Mouse (Mus musculus): ENCODE data around the gene Gm49392. TPM values are rescaled to one million over a fixed set of nuclear protein-coding genes. Genes with fewer than 3 reads are reported as not detected.
"Not testable (repeated sequence)": the region's sequence is repeated elsewhere in the genome, so short reads cannot be mapped to it uniquely, and the experiment has no call there.

Gene Gm49392
- total RNA-seq (2014; rRNA removed) (not detected in 2 replicates), polyA plus RNA-seq (2015; fragmentation: Nextera tagmentation; extraction: Ambion mirVana) (not detected in 2 replicates)

DNA sequence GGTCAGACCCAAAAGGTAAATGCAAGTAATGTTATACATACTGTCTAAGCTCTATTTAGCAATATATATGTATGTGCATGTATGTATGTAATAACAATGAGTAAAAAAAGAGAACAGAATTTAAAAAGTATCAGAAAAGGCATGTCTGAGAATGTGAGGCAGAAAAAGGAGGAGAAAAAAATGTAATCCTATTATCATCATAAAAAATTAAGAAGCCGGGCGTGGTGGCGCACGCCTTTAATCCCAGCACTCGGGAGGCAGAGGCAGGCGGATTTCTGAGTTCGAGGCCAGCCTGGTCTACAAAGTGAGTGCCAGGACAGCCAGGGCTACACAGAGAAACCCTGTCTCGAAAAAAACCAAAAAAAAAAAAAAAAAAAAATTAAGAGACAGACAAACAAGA lies at the start of gene Gm49392:
Gene Gm49392 (minus strand): TSS at position 101 of the 400 bp plus-strand sequence.
- H3K4me3 ChIP-seq (ENCODE audit: low read depth, low read length); H3K9ac ChIP-seq (replicated peaks; ENCODE audit: low read length, poor library complexity, severe bottlenecking); H3K36me3 ChIP-seq (ENCODE audit: insufficient read depth, low read length); H3K9me3 ChIP-seq (ENCODE audit: low read length); H3K27ac ChIP-seq (ENCODE audit: low read depth, low read length); H3K27me3 ChIP-seq (ENCODE audit: insufficient read depth, low read length); H3K4me1 ChIP-seq (ENCODE audit: insufficient read depth, low read length); ATAC-seq (ENCODE audit: low FRiP score); H3K4me2 ChIP-seq (ENCODE audit: low read depth, low read length, poor library complexity, severe bottlenecking); DNase-seq (ENCODE audit: low spot score): not testable (repeated sequence)
- 82% methylated on average over 7 of the region's 8 CpGs for WGBS

DNA sequence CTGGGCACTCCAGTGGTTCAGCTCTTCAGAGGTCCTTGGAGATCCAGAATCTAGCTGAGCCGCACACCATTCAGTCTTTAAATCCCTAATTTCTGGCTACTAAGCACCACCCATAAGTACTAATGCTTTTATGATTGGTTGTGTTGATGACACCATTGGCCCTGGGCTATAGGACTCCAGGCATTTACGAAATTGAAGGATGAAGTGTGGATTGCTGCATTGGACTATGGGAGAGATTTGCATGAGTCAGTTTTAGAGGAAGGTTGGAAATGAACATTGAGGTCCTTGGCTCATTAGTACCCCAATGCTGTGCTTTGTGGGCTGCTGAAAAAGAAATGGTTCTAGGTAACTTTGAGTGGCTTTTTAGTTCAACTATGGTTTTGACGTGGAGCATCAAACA lies 45.2 kb upstream of the Gm49392 start, which contains the start of gene Tpbpa:
Gene Tpbpa (minus strand): TSS at position 101 of the 400 bp plus-strand sequence.
- not testable (repeated sequence) for H3K27ac ChIP-seq (ENCODE audit: low read depth, low read length); DNase-seq (ENCODE audit: low spot score); H3K9ac ChIP-seq (replicated peaks; ENCODE audit: low read length, poor library complexity, severe bottlenecking); H3K4me1 ChIP-seq (ENCODE audit: insufficient read depth, low read length); H3K36me3 ChIP-seq (ENCODE audit: insufficient read depth, low read length); H3K27me3 ChIP-seq (ENCODE audit: insufficient read depth, low read length); ATAC-seq (ENCODE audit: low FRiP score); H3K4me3 ChIP-seq (ENCODE audit: low read depth, low read length); H3K4me2 ChIP-seq (ENCODE audit: low read depth, low read length, poor library complexity, severe bottlenecking)
- H3K9me3 ChIP-seq (ENCODE audit: low read length): peaks cover 27% of the 10 kb centered on the region
- WGBS: 72% methylated on average over 3 of the region's 3 CpGs

DNA sequence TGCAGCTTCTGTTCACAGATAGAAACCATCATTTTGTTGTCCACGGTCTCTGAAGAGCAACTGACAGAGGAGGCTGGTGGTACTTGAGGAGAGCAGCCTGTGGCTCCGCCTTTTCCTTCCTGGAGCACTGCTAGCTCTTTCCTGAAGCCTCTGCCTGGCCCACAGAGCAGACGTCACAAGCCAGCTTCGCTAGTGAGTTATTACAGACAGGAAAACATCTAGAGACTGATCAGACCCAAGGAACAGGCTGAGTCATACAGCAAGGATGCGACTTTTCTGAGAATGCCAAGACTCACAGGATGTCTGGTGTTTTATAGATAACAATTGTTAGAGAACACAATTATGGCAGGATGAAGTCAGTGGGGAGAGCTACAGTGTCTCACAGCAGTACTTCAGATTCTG lies 39.8 kb upstream of the Gm49392 start, which contains the start of the genes Gm49391 and Ctla2a:
Gene Gm49391 (minus strand): TSS at position 72 of the 402 bp plus-strand sequence.
Gene Ctla2a (minus strand): TSS at position 126 of the 402 bp plus-strand sequence.
- TF ChIP-seq CTCF (IDR thresholded peaks at IDR 0.05): no peak
- DNase-seq (ENCODE audit: low spot score) (no peak), ATAC-seq (ENCODE audit: low FRiP score) (no peak)
- Histone ChIP-seq H3K27ac (ENCODE audit: low read depth, low read length) (no peak within 1 kb of the TSS), H3K27me3 (ENCODE audit: insufficient read depth, low read length) (no peaks in the 10 kb centered on the region), H3K9me3 (ENCODE audit: low read length) (peaks cover 14% of the 10 kb centered on the region), H3K4me2 (ENCODE audit: low read depth, low read length, poor library complexity, severe bottlenecking) (no peak within 1 kb of the TSS), H3K4me3 (ENCODE audit: low read depth, low read length) (no peak within 1 kb of the TSS), H3K36me3 (ENCODE audit: insufficient read depth, low read length) (no peaks in the 10 kb centered on the region), H3K4me1 (ENCODE audit: insufficient read depth, low read length) (no peaks in the 10 kb centered on the region), H3K9ac (replicated peaks; ENCODE audit: low read length, poor library complexity, severe bottlenecking) (no peak within 1 kb of the TSS)
- WGBS: 62% methylated on average over 5 of the region's 5 CpGs

DNA sequence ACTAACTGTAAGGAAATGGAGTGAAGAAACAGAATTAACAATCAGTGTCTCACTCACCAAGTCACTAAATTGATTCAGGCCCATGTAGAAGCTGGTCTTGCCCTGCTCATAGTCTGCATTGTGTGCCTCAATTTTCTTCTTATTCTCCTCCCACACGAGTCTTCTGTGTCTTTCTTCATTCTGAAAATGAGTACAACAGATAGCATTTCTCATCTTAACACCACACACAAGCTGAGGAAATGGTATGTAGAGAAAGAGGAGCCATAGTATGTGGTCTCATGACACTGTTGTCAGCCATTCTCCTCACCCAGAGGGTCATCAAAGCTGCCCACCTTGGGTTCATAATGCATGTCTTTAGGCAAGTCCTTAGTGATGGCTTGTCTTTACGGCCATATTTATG lies 38.8 kb upstream of the Gm49392 start, which contains the start of gene Gm49393:
Gene Gm49393 (minus strand): TSS at position 101 of the 400 bp plus-strand sequence.
- WGBS: 75% methylated on average over 2 of the region's 2 CpGs
- H3K27me3 ChIP-seq (ENCODE audit: insufficient read depth, low read length); ATAC-seq (ENCODE audit: low FRiP score); H3K4me1 ChIP-seq (ENCODE audit: insufficient read depth, low read length); H3K9ac ChIP-seq (replicated peaks; ENCODE audit: low read length, poor library complexity, severe bottlenecking); H3K4me3 ChIP-seq (ENCODE audit: low read depth, low read length); H3K27ac ChIP-seq (ENCODE audit: low read depth, low read length); H3K4me2 ChIP-seq (ENCODE audit: low read depth, low read length, poor library complexity, severe bottlenecking); H3K9me3 ChIP-seq (ENCODE audit: low read length); DNase-seq (ENCODE audit: low spot score); H3K36me3 ChIP-seq (ENCODE audit: insufficient read depth, low read length): not testable (repeated sequence)

DNA sequence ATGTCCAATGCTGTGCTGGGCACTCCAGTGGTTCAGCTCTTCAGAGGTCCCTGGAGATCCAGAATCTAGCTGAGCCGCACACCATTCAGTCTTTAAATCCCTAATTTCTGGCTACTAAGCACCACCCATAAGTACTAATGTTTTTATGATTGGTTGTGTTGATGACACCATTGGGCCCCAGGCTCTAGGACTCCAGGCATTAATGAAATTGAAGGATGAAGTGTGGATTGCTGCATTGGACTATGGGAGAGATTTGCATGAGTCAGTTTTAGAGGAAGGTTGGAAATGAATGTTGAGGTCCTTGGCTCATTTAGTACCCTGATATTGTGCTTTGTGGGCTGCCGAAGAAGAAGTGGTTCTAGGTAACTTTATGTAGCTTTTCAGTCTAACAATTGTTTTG lies 8.1 kb upstream of the Gm49392 start, which contains the start of gene Tpbpb:
Gene Tpbpb (minus strand): TSS at position 101 of the 400 bp plus-strand sequence.
- not testable (repeated sequence) for H3K4me3 ChIP-seq (ENCODE audit: low read depth, low read length); H3K27me3 ChIP-seq (ENCODE audit: insufficient read depth, low read length); H3K4me1 ChIP-seq (ENCODE audit: insufficient read depth, low read length); H3K9me3 ChIP-seq (ENCODE audit: low read length); H3K27ac ChIP-seq (ENCODE audit: low read depth, low read length); H3K9ac ChIP-seq (replicated peaks; ENCODE audit: low read length, poor library complexity, severe bottlenecking); ATAC-seq (ENCODE audit: low FRiP score); H3K36me3 ChIP-seq (ENCODE audit: insufficient read depth, low read length); H3K4me2 ChIP-seq (ENCODE audit: low read depth, low read length, poor library complexity, severe bottlenecking); DNase-seq (ENCODE audit: low spot score)
- 78% methylated on average over 2 of the region's 2 CpGs for WGBS

DNA sequence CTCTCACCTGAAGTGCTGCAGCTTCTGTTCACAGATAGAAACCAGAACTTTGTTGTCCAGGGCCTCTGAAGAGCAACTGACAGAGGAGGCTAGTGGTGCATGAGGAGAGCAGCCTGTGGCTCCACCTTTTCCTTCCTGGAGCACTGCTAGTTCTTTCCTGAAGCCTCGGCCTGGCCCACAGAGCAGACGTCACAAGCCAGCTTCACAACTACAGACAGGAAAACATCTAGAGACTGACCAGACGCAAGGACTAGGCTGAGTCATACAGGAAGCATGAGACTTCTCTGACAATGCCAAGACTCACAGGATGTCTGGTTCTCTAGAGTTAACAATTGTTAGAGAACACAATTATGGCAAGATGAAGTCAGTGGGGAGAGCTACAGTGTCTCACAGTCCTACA lies 634 bp upstream of the Gm49392 start, which contains the start of gene Ctla2b:
Gene Ctla2b (minus strand): TSS at position 120 of the 400 bp plus-strand sequence.
- ATAC-seq (ENCODE audit: low FRiP score) (no peak), DNase-seq (ENCODE audit: low spot score) (peak; percentile 2)
- no peak within 1 kb of the TSS for H3K9ac ChIP-seq (replicated peaks; ENCODE audit: low read length, poor library complexity, severe bottlenecking)
- peaks cover 4% of the 10 kb centered on the region; the same call in 1 of the 2 replicates for H3K9me3 ChIP-seq (ENCODE audit: low read length)
- no peak within 1 kb of the TSS for H3K4me2 ChIP-seq (ENCODE audit: low read depth, low read length, poor library complexity, severe bottlenecking)
- no peak for TF ChIP-seq CTCF (IDR thresholded peaks at IDR 0.05)
- WGBS: 72% methylated on average over 3 of the region's 3 CpGs
- H3K27ac ChIP-seq (ENCODE audit: low read depth, low read length): no peak within 1 kb of the TSS
- no peak within 1 kb of the TSS for H3K4me3 ChIP-seq (ENCODE audit: low read depth, low read length)
- no peaks in the 10 kb centered on the region for H3K4me1 ChIP-seq (ENCODE audit: insufficient read depth, low read length)
- no peaks in the 10 kb centered on the region for H3K36me3 ChIP-seq (ENCODE audit: insufficient read depth, low read length)
- H3K27me3 ChIP-seq (ENCODE audit: insufficient read depth, low read length): no peaks in the 10 kb centered on the region

Data from midbrain, postnatal 0 days (tissue).